Mouse (Mus musculus): ENCODE data around the gene Dnajb4. TPM values are rescaled to one million over a fixed set of nuclear protein-coding genes. Genes with fewer than 3 reads are reported as not detected.

Dnajb4 gene
- polyA plus RNA-seq, 1 experiment: 25.3 TPM

DNA sequence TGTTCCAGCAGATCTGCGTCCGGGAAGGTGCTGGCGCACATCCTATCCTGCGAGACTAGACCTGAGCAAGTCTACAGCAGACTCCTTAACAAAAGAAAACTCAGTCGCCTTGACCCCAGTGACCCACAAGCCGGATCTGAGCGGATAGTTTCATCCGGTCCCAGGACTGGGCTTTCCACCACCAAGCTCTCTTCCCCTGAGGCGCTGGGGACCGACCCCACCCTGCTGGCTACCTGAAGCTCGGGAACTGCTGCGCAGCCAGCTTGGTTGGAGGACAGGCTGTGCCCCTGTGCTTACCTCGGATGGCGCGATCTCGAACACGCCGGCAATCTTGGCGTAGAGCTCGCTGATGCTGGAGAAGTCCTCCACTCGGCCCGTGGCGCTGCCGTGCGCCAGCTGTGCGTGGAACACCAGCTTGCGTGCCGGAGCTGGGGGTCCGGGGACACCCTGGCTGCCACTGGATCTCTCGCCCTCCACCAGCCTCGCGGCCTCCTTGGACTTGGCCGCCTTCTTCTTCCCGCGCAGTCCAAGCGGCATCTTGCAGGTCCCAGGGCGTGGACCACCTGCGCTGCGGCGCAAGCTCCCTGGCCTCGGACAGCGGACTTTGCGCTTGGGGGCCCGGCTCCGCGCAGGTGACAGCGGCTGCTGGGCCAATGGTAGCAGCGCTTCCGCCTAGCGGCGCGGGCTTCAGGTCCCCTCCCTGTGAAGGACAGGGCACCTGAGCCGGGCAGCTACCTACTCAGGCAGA, 44.6 kb downstream of the Dnajb4 start:
- WGBS: 5% methylated on average over 53 of the region's 53 CpGs
- Histone ChIP-seq H3K27ac (ENCODE audit: control insufficient read depth, insufficient read depth, low read depth, low read length, poor library complexity) (no peak overlapping the region; the same call in 1 of the 2 replicates), H3K4me1 (ENCODE audit: control insufficient read depth, insufficient read depth, low read length) (no peaks in the 10 kb centered on the region), H3K4me3 (replicated peaks; ENCODE audit: control insufficient read depth, low read depth, low read length) (peak overlapping the region; percentile 0)
- TF ChIP-seq CTCF (IDR thresholded peaks at IDR 0.05; ENCODE audit: control insufficient read depth, insufficient read depth, low read length): no peak
- no peak for TF ChIP-seq POLR2A (IDR thresholded peaks at IDR 0.05; ENCODE audit: borderline replicate concordance, control insufficient read depth, low read depth, low read length)

DNA sequence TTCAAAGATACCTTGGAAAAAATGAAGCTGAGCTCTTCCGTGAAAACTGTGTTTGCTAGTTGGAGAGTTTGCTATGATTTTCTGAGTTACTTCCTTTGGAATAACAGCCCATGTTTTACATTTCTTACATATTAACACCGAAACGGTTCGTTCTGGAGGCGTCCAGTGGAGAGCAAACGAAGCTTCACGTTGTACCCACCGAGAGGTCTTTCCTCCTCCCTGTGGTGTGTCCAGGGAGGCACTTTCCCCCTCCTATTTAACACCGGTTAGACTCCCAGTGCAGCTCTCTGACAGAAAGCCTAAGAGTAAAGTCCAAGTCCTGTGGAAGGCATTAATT, 45.1 kb downstream of the Dnajb4 start:
- H3K27ac ChIP-seq (ENCODE audit: control insufficient read depth, insufficient read depth, low read depth, low read length, poor library complexity): no peak overlapping the region
- no peak for TF ChIP-seq CTCF (IDR thresholded peaks at IDR 0.05; ENCODE audit: control insufficient read depth, insufficient read depth, low read length)
- no peak for TF ChIP-seq POLR2A (IDR thresholded peaks at IDR 0.05; ENCODE audit: borderline replicate concordance, control insufficient read depth, low read depth, low read length)
- no peak overlapping the region for H3K4me3 ChIP-seq (replicated peaks; ENCODE audit: control insufficient read depth, low read depth, low read length)
- WGBS: 54% methylated on average over 9 of the region's 9 CpGs
- no peaks in the 10 kb centered on the region for H3K4me1 ChIP-seq (ENCODE audit: control insufficient read depth, insufficient read depth, low read length)

GRCm38 (mm10) chr3:152163320-152163719, 46.8 kb downstream of the Dnajb4 start:
- WGBS: 86% methylated on average over 8 of the region's 8 CpGs
- H3K4me1 ChIP-seq (ENCODE audit: control insufficient read depth, insufficient read depth, low read length): no peaks in the 10 kb centered on the region
- H3K4me3 ChIP-seq (replicated peaks; ENCODE audit: control insufficient read depth, low read depth, low read length): no peak overlapping the region
- H3K27ac ChIP-seq (ENCODE audit: control insufficient read depth, insufficient read depth, low read depth, low read length, poor library complexity): no peak overlapping the region
- TF ChIP-seq POLR2A (IDR thresholded peaks at IDR 0.05; ENCODE audit: borderline replicate concordance, control insufficient read depth, low read depth, low read length) (no peak), CTCF (IDR thresholded peaks at IDR 0.05; ENCODE audit: control insufficient read depth, insufficient read depth, low read length) (no peak)

- WGBS: 46% methylated on average over 4 of the region's 4 CpGs
- no peak for TF ChIP-seq POLR2A (IDR thresholded peaks at IDR 0.05; ENCODE audit: borderline replicate concordance, control insufficient read depth, low read depth, low read length)
- no peak for TF ChIP-seq CTCF (IDR thresholded peaks at IDR 0.05; ENCODE audit: control insufficient read depth, insufficient read depth, low read length)
Observed at GRCm38 (mm10) chr3:152160607-152161006, 49.5 kb downstream of the Dnajb4 start.

GRCm38 (mm10) chr3:152159321-152159720, 50.8 kb downstream of the Dnajb4 start:
- Histone ChIP-seq H3K4me3 (replicated peaks; ENCODE audit: control insufficient read depth, low read depth, low read length) (no peak overlapping the region), H3K27ac (ENCODE audit: control insufficient read depth, insufficient read depth, low read depth, low read length, poor library complexity) (no peak overlapping the region), H3K4me1 (ENCODE audit: control insufficient read depth, insufficient read depth, low read length) (no peaks in the 10 kb centered on the region; the same call in 1 of the 2 replicates)
- no peak for TF ChIP-seq CTCF (IDR thresholded peaks at IDR 0.05; ENCODE audit: control insufficient read depth, insufficient read depth, low read length)
- TF ChIP-seq POLR2A (IDR thresholded peaks at IDR 0.05; ENCODE audit: borderline replicate concordance, control insufficient read depth, low read depth, low read length): no peak

More at GRCm38 (mm10) chr3:152160607-152161006, 49.5 kb downstream of the Dnajb4 start:
- Histone ChIP-seq H3K4me3 (replicated peaks; ENCODE audit: control insufficient read depth, low read depth, low read length) (no peak overlapping the region), H3K4me1 (ENCODE audit: control insufficient read depth, insufficient read depth, low read length) (no peaks in the 10 kb centered on the region), H3K27ac (ENCODE audit: control insufficient read depth, insufficient read depth, low read depth, low read length, poor library complexity) (no peak overlapping the region)

GRCm38 (mm10) chr3:152158344-152159291, 51.5 kb downstream of the Dnajb4 start:
- Histone ChIP-seq H3K4me1 (ENCODE audit: control insufficient read depth, insufficient read depth, low read length) (no peaks in the 10 kb centered on the region; the same call in 1 of the 2 replicates), H3K27ac (ENCODE audit: control insufficient read depth, insufficient read depth, low read depth, low read length, poor library complexity) (no peak overlapping the region), H3K4me3 (replicated peaks; ENCODE audit: control insufficient read depth, low read depth, low read length) (no peak overlapping the region)
- TF ChIP-seq POLR2A (IDR thresholded peaks at IDR 0.05; ENCODE audit: borderline replicate concordance, control insufficient read depth, low read depth, low read length) (no peak), CTCF (IDR thresholded peaks at IDR 0.05; ENCODE audit: control insufficient read depth, insufficient read depth, low read length) (no peak)
- 79% methylated on average over 10 of the region's 10 CpGs for WGBS

GRCm38 (mm10) chr3:152156816-152157496, 53.1 kb downstream of the Dnajb4 start:
- Histone ChIP-seq H3K27ac (ENCODE audit: control insufficient read depth, insufficient read depth, low read depth, low read length, poor library complexity) (no peak overlapping the region), H3K4me1 (ENCODE audit: control insufficient read depth, insufficient read depth, low read length) (no peaks in the 10 kb centered on the region; the same call in none of the 2 replicates), H3K4me3 (replicated peaks; ENCODE audit: control insufficient read depth, low read depth, low read length) (no peak overlapping the region)
- WGBS: 82% methylated on average over 23 of the region's 23 CpGs
- TF ChIP-seq POLR2A (IDR thresholded peaks at IDR 0.05; ENCODE audit: borderline replicate concordance, control insufficient read depth, low read depth, low read length): no peak
- no peak for TF ChIP-seq CTCF (IDR thresholded peaks at IDR 0.05; ENCODE audit: control insufficient read depth, insufficient read depth, low read length)

Measured in bone marrow, adult 2 months (tissue).